Mouse (Mus musculus) right cerebral cortex, postnatal 10 days (tissue): Measurements from ENCODE around the gene Dop1b.

Source experiments
- DNase-seq, 2 experiments: peaks; one replicate each; pipeline ENCODE4 v3.0.0; 2021; ENCODE audit warnings: low spot score in 2 of 2

Dop1b gene

GRCm38 (mm10) chr16:93712966-93713365 lies 1.3 kb downstream of the Dop1b start:
- peak in 1 of 2 experiments; percentile 35 for DNase-seq

GRCm38 (mm10) chr16:93714426-93714825 lies 2.7 kb downstream of the Dop1b start:
- DNase-seq, result peak; percentile 50 to 57

GRCm38 (mm10) chr16:93715826-93716225 lies 4.1 kb downstream of the Dop1b start:
- no peak for DNase-seq

- DNase-seq, result peak; percentile 74 to 76
These were observed 5.6 kb downstream of the Dop1b start for GRCm38 (mm10) chr16:93717299-93717703.

GRCm38 (mm10) chr16:93721771-93722170 lies 10.1 kb downstream of the Dop1b start:
- no peak for DNase-seq

GRCm38 (mm10) chr16:93722476-93722875 lies 10.8 kb downstream of the Dop1b start:
- DNase-seq, result no peak

- DNase-seq, result no peak
These were observed 13.9 kb downstream of the Dop1b start for GRCm38 (mm10) chr16:93725417-93726144.

- DNase-seq, result no peak
These were observed 14.5 kb downstream of the Dop1b start for GRCm38 (mm10) chr16:93726186-93726585.

GRCm38 (mm10) chr16:93728676-93729075 lies 17.0 kb downstream of the Dop1b start:
- DNase-seq, result no peak

- peak; percentile 59 to 68 for DNase-seq
These were observed 18.4 kb downstream of the Dop1b start for GRCm38 (mm10) chr16:93729801-93730721.

GRCm38 (mm10) chr16:93731310-93731709 lies 19.6 kb downstream of the Dop1b start:
- no peak for DNase-seq

- no peak for DNase-seq
These were observed 21.3 kb downstream of the Dop1b start for GRCm38 (mm10) chr16:93732875-93733569.

GRCm38 (mm10) chr16:93739251-93739650 lies 27.5 kb downstream of the Dop1b start:
- no peak for DNase-seq

- no peak for DNase-seq
These were observed 31.2 kb downstream of the Dop1b start for GRCm38 (mm10) chr16:93742903-93743302.

- peak in 1 of 2 experiments; percentile 42 for DNase-seq
These were observed 32.4 kb downstream of the Dop1b start for GRCm38 (mm10) chr16:93744049-93744490.

- DNase-seq, result no peak
These were observed 33.2 kb downstream of the Dop1b start for GRCm38 (mm10) chr16:93744804-93745340.

GRCm38 (mm10) chr16:93746397-93746796 lies 34.7 kb downstream of the Dop1b start:
- no peak for DNase-seq

GRCm38 (mm10) chr16:93746957-93747356 lies 35.3 kb downstream of the Dop1b start:
- no peak for DNase-seq

GRCm38 (mm10) chr16:93747421-93747820 lies 35.7 kb downstream of the Dop1b start:
- DNase-seq, result no peak

- no peak for DNase-seq
These were observed 37.6 kb downstream of the Dop1b start for GRCm38 (mm10) chr16:93749147-93749910.

GRCm38 (mm10) chr16:93750464-93750863 lies 38.8 kb downstream of the Dop1b start:
- DNase-seq, result no peak
